23 mouse cellular contexts compared by ENCODE assay signal in the genomic region with DNA sequence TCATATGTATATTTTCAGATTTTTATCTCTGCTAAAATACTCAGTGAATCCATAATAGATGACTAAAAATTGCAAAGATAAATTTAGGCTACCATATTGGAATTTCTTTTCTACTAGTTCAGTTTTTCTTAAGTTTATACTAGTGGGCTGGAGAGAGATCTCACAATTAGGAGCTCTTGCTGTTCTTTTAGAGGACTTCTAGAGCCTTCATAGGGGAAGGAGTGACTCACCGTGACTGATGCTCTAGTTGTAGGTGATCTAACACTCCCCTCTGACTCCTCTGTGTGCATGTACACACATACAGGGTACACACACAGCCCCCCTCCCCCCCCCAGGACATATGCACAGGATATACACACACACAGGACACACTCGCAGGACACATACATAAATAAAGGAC. TPM values are rescaled to one million over a fixed set of nuclear protein-coding genes. Genes with fewer than 3 reads are reported as not detected.
DNase-seq lines count a peak whose midpoint lies in the region; ATAC-seq lines count a peak whose summit lies in the region.
"Had no signal": no experiment of that assay in that cellular context is flagged by ENCODE, and none has a peak within 500 bp of the region (broad histone marks: within the 10 kb centered on the region; RNA-seq: fewer than 3 reads in every experiment).

No protein-coding gene starts in this region.

- no peaks in the 10 kb centered on the region for H3K9me3 ChIP-seq in midbrain, embryonic 11.5 days (ENCODE audit: control insufficient read depth, low read length)
- no peaks in the 10 kb centered on the region for H3K9me3 ChIP-seq in midbrain, embryonic 15.5 days
- H3K9me3 ChIP-seq in hindbrain, embryonic 16.5 days (ENCODE audit: control insufficient read depth, low read length): no peaks in the 10 kb centered on the region
- no peaks in the 10 kb centered on the region for H3K9me3 ChIP-seq in kidney, embryonic 15.5 days (replicated peaks)
- H3K9me3 ChIP-seq: G1E had no signal

- ATAC-seq in midbrain, embryonic 11.5 days (ENCODE audit: low FRiP score): no peak
- no peak for ATAC-seq in midbrain, embryonic 15.5 days (replicated peaks)
- ATAC-seq in hindbrain, embryonic 16.5 days: no peak
- no peak for ATAC-seq in kidney, embryonic 15.5 days (replicated peaks; ENCODE audit: low FRiP score)
- ATAC-seq: activated CD4-positive, CD25-positive, alpha-beta regulatory T cell, adult 4 months; CD4-positive, CD25-positive, alpha-beta regulatory T cell, adult 4 months; Patski had no signal

- no peak overlapping the region for H3K4me3 ChIP-seq in midbrain, embryonic 11.5 days (ENCODE audit: low read depth, low read length)
- no peak overlapping the region for H3K4me3 ChIP-seq in midbrain, embryonic 15.5 days
- no peak overlapping the region for H3K4me3 ChIP-seq in hindbrain, embryonic 16.5 days (ENCODE audit: low read length)
- H3K4me3 ChIP-seq in kidney, embryonic 15.5 days (replicated peaks): no peak overlapping the region

- H3K27ac ChIP-seq in midbrain, embryonic 11.5 days (ENCODE audit: low read depth, low read length): no peak overlapping the region
- no peak overlapping the region for H3K27ac ChIP-seq in midbrain, embryonic 15.5 days
- H3K27ac ChIP-seq in hindbrain, embryonic 16.5 days (ENCODE audit: low read depth, low read length): no peak overlapping the region
- no peak overlapping the region for H3K27ac ChIP-seq in kidney, embryonic 15.5 days

- no peaks in the 10 kb centered on the region for H3K36me3 ChIP-seq in midbrain, embryonic 11.5 days (ENCODE audit: control insufficient read depth, insufficient read depth, low read length)
- no peaks in the 10 kb centered on the region for H3K36me3 ChIP-seq in midbrain, embryonic 15.5 days (replicated peaks)
- peaks cover 2% of the 10 kb centered on the region for H3K36me3 ChIP-seq in hindbrain, embryonic 16.5 days (ENCODE audit: control insufficient read depth, insufficient read depth, low read length)
- peaks cover 16% of the 10 kb centered on the region for H3K36me3 ChIP-seq in kidney, embryonic 15.5 days

- peak; percentile 60 for DNase-seq in midbrain, embryonic 11.5 days (ENCODE audit: low spot score, missing footprints)
- peak; percentile 62 for DNase-seq in 416B (ENCODE audit: low read depth)
- DNase-seq in brain, adult 2 months (ENCODE audit: low read depth, low spot score): peak; percentile 25
- DNase-seq: adrenal gland, adult 2 months; adrenal gland, adult 8-10 months; adrenal gland, postnatal 10 days; adrenal gland, postnatal 14 days; adrenal gland, postnatal 25 days; adrenal gland, postnatal 36 days; B cell, adult 2 months; cerebellum, adult 11 months; cerebellum, adult 11-12 months; cerebellum, adult 18-20 months; cerebellum, adult 2 months; cerebellum, adult 8-10 months had no signal

- H3K4me2 ChIP-seq in midbrain, embryonic 11.5 days: no peak overlapping the region
- no peak overlapping the region for H3K4me2 ChIP-seq in midbrain, embryonic 15.5 days
- H3K4me2 ChIP-seq in hindbrain, embryonic 16.5 days (ENCODE audit: low read length): no peak overlapping the region
- H3K4me2 ChIP-seq in kidney, embryonic 15.5 days: no peak overlapping the region

- 92% methylated on average over 2 of the region's 2 CpGs for WGBS in midbrain, embryonic 11.5 days
- WGBS in midbrain, embryonic 15.5 days: 99% methylated on average over 2 of the region's 2 CpGs
- 87% methylated on average over 2 of the region's 2 CpGs for WGBS in hindbrain, embryonic 16.5 days
- 98% methylated on average over 2 of the region's 2 CpGs for WGBS in kidney, embryonic 15.5 days

- H3K27me3 ChIP-seq in midbrain, embryonic 11.5 days (ENCODE audit: control insufficient read depth, insufficient read depth, low read length): no peaks in the 10 kb centered on the region
- H3K27me3 ChIP-seq in midbrain, embryonic 15.5 days (replicated peaks): no peaks in the 10 kb centered on the region
- no peaks in the 10 kb centered on the region for H3K27me3 ChIP-seq in hindbrain, embryonic 16.5 days (replicated peaks; ENCODE audit: control insufficient read depth, insufficient read depth, low read length)
- no peaks in the 10 kb centered on the region for H3K27me3 ChIP-seq in kidney, embryonic 15.5 days
- H3K27me3 ChIP-seq: CH12.LX, Patski had no signal

- H3K9ac ChIP-seq in midbrain, embryonic 11.5 days (ENCODE audit: low read length): no peak overlapping the region
- no peak overlapping the region for H3K9ac ChIP-seq in midbrain, embryonic 15.5 days
- H3K9ac ChIP-seq in hindbrain, embryonic 16.5 days (ENCODE audit: low read depth, low read length): no peak overlapping the region
- no peak overlapping the region for H3K9ac ChIP-seq in kidney, embryonic 15.5 days

- H3K4me1 ChIP-seq in midbrain, embryonic 11.5 days (ENCODE audit: control insufficient read depth, insufficient read depth, low read length): no peaks in the 10 kb centered on the region
- H3K4me1 ChIP-seq in midbrain, embryonic 15.5 days: no peaks in the 10 kb centered on the region
- H3K4me1 ChIP-seq in hindbrain, embryonic 16.5 days (ENCODE audit: control insufficient read depth, insufficient read depth, low read depth, low read length): no peaks in the 10 kb centered on the region
- no peaks in the 10 kb centered on the region for H3K4me1 ChIP-seq in kidney, embryonic 15.5 days

RNA-seq across cellular contexts. Expression of a gene that starts 24.1 kb away (rescaled TPM):
- 22.3 and 24.0 TPM in 2 replicates for polyA plus RNA-seq in midbrain, embryonic 11.5 days (2014; fragmentation: Nextera tagmentation; extraction: Ambion mirVana)
- 25.9 and 26.4 TPM in 2 replicates for polyA plus RNA-seq in midbrain, embryonic 15.5 days (2015; fragmentation: Nextera tagmentation; extraction: Ambion mirVana)
- 25.2 and 26.8 TPM in 2 replicates for polyA plus RNA-seq in hindbrain, embryonic 16.5 days (2015; fragmentation: Nextera tagmentation; extraction: Ambion mirVana)
- 24.6 and 25.3 TPM in 2 replicates for polyA plus RNA-seq in kidney, embryonic 15.5 days (2015; fragmentation: Nextera tagmentation; extraction: Ambion mirVana)

RNA-seq across cellular contexts. Expression of a gene that starts 46.3 kb away (rescaled TPM):
- 11.6 and 12.2 TPM in 2 replicates for polyA plus RNA-seq in midbrain, embryonic 11.5 days (2014; fragmentation: Nextera tagmentation; extraction: Ambion mirVana)
- polyA plus RNA-seq in midbrain, embryonic 15.5 days (2015; fragmentation: Nextera tagmentation; extraction: Ambion mirVana): 2.3 and 2.6 TPM in 2 replicates
- polyA plus RNA-seq in hindbrain, embryonic 16.5 days (2015; fragmentation: Nextera tagmentation; extraction: Ambion mirVana): 2.6 and 3.5 TPM in 2 replicates
- polyA plus RNA-seq in kidney, embryonic 15.5 days (2015; fragmentation: Nextera tagmentation; extraction: Ambion mirVana): 45.7 and 47.0 TPM in 2 replicates
- polyA plus RNA-seq: CD4-positive, CD25-positive, alpha-beta regulatory T cell, adult 4 months; G1E had no signal
